Mouse (Mus musculus) cerebellum, adult 9-10 months (tissue): ENCODE data around the gene Ndrg4.
A peak's percentile ranks its signal among the peaks of the same experiment; 100 is the strongest.

ENCODE experiments used
- DNase-seq: peaks from one replicate; pipeline ENCODE4 v3.0.0; 2022

Ndrg4 gene

DNA sequence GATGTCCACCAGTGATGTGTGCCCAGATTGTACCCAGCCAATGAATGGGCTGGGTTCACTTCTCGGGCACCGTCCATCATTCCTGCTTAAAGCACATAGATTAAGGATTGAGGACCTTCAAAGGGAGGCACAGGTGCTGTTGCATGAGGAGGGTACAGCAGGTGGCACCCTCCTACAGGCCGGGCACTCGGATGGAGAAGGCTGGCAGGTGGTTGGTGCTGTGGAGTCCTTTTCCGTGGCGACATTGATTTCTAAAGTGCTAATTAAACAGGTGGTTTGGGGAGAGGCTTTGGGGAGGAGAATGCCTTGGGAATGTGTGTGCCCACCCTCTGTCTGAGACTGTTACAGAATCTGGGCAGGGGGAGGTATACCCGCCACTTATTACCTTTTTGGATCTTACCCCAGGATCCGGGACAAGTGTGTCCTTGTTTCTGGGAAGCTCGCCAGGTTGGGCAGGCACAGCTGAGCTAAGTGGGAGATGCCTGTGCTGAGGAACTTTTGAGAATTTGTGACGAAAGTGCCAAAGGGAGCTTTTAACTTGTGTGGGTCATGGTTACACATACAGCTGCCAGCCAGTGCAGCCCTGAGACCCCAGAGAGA, 11.4 kb downstream of the Ndrg4 start:
- no peak for DNase-seq

DNA sequence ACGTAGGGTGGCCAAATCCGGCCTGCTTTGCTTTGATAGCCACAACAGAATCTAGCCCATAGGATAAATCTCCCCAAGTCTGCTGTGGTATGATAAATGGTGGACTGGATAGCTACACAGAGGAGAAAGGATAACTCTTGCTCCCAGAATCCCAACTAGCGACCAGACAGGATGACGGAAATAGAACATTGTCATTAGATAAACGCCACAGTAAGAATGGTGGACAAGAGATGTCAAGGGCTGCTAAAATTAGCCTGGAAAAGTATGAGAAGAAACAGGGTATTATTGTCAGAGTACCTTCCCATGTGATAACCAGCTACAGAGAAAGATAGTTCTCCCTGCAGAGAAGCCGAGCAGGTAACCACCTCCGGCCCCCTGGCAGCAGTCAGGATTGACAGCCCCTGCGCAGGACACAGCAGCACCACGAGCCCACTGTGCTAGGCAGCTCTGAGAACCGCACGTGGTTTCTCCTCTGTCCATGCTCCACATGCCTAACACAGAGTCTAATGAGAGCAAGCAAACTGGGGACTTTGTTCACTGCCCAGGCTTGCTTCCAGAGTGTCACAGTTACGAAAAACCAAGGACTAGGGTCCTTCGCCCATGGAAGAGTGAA, 14.3 kb downstream of the Ndrg4 start:
- DNase-seq: no peak

DNA sequence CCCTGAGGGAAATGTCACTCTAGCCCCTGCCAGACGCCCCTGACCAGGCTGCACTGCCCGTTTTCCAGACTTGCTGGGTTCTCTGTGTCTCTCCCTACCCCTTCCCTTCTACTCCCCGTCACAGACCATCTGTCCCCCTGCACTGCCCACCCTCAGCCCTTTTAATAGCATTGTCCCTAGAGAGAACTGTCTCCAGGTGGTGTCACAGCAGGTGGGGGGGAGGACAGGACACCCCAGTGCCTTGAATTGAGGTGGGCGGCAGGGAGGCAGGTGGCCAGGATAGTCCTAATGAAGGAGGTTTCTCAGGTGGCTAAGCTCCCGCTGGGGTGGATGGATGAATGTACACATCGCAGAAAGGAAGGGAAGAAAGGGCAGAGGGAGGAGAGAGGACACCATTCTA, 17.9 kb downstream of the Ndrg4 start:
- peak; percentile 30 for DNase-seq

DNA sequence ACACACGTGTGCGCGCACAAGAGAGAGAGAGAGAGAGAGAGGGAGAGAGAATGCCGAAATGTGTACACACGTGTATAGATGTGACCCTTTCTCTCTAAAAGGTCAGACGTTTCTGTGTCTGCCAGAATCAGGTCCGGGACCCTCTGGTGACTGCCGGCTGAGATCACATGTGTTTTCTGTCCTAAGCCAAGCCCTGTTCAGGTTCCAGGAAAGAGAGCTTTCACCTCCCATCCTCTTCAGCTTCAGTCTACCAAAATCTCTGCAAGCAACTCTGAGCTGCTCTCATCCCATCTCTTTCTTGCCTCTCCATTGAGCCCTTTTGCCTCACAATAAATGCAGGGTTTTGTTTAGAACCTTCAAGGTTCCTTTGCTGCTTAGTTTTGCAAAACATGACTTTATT, 19.9 kb downstream of the Ndrg4 start:
- no peak for DNase-seq

DNA sequence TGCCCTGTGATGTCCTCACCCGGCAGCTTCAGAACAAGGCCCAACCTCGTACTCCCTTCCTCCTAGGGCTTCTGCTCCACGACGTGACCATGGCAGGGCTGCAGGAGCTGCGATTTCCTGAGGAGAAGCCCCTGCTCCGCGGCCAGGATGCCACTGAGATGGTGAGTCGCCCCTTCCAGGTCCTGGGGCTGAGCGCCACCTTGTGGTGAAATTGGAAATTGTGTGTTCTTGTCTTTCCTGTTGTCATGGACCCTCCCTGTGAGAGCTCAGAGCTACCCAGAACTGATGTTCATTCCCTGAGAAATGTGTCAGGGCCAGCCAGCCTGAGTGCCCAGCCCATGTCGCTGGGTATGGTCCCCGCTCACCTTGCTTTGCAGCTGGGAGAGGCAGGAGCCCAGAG, 20.3 kb downstream of the Ndrg4 start:
- DNase-seq: peak; percentile 84

DNA sequence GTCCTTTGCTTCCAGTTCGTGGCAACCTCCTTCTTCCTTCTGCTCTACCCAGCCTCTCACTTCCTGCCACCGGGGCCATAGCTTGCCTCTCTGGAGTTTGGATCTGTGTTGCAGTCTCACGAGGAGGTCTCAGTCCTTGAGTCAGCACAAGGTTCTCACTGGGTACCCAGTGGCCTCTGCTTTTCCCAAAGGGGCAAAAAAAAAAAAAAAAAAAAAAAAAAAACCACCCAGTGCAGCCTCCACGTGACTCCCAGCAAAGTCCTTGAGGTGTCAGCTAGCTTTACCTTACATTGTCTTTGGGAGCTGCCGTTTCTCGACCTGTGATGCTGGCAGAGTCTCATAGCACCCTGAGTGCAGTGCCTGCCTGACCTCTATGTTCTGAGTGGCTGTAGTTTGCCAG, 21.4 kb downstream of the Ndrg4 start:
- DNase-seq: no peak

DNA sequence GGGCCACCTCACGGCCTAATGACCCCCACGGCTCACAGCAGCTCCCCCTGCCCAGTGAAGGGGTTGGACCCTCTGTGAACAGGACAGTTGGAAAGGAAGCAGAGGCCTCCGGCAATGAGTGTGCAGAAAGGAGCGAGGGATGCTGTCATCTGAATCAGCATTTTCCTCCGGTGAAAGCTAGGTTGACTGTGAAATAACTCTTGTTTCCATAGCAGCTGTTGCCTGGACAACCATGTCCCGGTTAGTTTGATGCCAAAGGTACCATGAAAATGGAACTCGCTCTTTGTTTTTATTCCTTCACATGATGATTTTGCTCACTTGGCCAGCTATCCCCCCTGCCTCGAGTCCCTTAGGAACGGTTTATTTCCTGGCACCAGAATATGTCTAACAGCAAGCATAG, 23.5 kb downstream of the Ndrg4 start:
- no peak for DNase-seq

DNA sequence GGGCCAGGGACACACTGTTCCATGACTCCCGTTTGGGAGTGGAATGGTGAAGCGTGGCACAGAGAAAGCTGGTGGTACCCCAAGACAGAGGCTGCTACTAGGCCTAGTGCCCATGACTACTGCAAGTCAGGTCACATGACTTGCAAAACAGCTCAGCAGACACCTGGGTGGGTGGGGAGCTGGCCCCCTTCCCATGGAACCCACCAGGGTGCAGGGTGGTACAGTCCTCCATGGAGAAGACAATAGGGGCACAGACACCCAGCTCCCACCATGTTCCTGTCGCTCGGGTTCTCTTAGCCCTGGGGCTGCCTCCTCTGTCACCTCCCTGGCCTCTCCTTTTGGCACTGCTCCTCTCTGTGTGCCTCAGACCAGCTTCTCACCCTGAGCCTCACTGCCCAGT, 25.0 kb downstream of the Ndrg4 start:
- DNase-seq: peak; percentile 68

DNA sequence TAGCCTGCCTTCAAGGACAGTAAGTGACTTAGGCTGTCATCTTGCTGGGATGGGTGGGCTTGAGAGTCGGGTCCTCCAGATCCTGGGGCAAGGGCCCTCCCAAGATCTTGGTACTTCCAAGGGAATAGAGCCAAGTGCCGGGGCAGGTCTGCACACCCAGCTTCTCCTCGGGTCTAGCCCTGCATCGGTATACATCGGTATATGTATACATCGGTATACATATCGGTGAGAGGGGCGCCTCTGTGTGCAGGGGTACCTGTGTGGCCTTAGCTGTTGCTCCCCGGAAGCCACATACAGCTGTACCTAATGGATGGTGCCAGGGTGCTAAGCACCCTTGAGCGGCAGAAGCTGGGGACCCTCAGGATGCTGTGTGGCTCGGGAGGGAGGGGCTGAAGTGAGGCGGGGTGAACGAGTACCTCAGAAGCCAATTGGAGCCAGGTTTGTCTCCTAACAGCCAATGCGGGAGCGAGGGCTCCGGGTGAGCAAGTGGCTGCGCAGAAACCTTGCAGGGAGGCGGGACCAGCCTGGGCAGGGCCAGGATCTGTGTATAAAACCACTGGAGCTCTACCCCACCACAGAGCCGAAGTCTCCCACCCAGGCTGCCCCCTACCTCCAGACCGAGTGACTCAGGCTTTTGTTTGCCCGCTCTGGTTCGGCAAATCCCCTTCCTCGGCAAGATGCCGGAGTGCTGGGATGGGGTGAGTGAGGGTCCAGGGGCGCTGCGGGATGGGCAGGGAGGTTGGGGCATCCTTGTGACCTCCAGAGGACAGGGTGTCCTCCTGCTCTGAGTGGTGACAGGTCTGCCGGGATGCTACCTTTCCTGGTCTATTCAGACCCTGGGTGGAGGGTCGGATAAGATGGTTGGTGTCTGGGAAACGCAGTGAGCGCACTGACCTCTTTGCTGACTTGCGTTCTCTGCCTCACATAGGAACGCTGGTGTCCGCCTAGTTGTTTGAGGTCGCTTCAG, 26.0 kb downstream of the Ndrg4 start:
- peak; percentile 95 for DNase-seq

DNA sequence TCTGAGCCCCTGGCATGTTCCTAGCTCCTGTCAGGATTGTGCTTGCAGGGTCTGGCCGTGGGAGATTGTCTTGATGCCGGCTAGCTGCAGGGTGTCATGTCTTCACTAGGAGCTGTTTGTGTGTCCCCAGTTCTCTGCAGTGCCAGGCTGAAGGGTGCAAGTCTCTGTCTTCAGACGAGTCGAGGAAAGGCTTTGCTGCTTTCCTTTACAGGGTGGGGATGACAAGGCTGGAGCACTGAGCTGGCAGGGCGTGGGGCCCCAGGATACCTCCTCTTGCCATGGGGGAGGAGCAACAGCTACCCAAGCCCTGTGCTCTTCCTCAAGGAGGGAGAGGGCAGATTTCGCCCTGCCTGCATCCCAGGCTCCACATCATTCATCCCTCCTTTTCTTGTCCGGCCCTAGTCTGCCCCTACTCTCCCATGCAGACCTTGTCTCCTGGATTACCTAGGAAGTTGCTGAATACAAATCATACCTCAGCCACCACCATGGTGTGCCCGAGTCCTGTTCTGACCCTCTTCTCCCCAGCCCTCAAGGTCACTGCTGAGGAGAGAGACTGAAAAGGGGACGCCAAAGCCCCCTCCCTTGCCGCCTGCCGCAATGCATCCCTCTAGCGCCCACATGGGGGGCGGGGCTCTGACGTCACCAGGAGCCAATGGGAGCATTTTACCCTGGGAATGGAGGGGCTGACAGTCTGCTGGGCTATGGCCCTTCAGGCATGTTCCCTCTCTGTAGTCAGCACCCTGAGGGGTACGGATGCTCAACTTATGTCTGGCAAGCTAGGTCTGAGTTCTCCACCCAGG, 26.9 kb downstream of the Ndrg4 start:
- peak; percentile 91 for DNase-seq

DNA sequence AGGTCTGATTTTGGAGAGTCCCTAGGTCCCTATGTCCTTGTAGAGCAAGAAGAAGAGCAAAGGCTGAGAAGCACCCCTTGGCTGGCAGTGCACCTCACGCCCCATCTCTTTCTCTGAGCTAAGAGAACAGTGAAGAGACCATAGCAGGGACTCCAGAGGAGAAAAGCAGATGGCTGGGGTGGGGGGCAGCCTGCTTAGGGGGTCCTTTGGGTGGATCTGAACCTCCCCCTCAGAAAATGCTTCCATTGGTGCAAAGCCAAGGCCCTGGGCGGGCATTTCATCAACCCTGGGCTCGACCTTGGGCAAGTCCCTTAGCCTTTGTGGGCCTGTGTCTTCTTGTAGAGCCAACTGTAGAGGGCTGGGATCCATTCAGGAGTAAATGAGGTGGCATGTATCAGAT, 27.8 kb downstream of the Ndrg4 start:
- DNase-seq: peak; percentile 59

DNA sequence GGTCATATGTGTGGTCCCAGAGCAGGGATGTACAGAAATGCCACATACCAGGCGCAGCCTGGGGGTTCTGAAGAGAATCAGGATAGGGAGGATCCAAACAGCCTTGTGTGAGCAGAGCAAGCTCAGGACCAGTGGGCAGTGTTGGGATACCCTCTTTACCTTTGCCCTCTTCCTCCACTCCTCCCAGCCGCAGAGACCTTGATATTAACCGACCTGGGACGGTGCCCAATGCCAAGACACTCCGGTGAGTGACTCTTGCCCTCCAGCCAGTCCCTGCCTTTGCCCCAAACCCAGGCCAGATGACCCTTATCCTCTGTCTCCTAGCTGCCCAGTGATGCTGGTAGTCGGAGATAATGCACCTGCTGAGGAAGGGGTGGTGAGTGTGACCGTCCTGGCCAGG, 32.8 kb downstream of the Ndrg4 start:
- DNase-seq: no peak

DNA sequence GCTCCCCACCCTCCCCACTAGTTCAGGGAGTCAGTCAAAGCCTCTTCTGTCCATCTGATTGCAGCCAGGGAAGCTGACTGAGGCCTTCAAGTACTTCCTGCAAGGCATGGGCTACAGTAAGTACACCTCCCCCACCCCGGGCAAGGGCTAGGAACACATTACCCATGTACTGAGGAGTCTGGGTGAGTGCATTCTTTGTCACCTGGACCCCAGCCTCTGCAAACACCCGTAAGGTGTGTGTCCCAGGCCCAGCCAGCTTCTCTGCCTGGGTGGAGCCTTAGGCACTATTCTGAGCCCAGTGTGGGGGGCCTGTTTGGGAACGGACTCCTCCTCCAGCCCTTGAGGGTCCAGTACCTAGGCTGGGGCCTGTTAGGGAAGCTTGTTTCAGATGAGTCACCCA, 34.2 kb downstream of the Ndrg4 start:
- no peak for DNase-seq

DNA sequence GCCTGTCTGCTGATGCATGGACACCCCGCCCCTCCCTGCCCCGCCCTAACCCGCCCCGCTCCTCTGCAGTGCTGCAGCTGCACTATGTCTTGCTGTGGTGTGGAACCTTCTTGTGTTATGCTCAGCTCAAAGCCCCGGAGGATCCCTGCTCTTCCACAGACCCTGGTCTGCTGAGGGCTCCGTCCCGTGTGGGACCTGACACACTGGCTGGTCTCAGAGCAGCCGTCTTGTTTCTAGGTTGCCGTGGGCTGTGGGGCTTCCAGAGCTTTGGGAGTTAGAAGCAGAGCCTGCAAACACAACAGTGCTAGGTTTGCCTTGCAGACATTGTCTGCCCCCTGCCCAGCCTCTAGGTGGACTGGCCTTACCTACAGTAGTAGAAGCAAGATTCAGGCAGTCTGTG, 35.6 kb downstream of the Ndrg4 start:
- no peak for DNase-seq

DNA sequence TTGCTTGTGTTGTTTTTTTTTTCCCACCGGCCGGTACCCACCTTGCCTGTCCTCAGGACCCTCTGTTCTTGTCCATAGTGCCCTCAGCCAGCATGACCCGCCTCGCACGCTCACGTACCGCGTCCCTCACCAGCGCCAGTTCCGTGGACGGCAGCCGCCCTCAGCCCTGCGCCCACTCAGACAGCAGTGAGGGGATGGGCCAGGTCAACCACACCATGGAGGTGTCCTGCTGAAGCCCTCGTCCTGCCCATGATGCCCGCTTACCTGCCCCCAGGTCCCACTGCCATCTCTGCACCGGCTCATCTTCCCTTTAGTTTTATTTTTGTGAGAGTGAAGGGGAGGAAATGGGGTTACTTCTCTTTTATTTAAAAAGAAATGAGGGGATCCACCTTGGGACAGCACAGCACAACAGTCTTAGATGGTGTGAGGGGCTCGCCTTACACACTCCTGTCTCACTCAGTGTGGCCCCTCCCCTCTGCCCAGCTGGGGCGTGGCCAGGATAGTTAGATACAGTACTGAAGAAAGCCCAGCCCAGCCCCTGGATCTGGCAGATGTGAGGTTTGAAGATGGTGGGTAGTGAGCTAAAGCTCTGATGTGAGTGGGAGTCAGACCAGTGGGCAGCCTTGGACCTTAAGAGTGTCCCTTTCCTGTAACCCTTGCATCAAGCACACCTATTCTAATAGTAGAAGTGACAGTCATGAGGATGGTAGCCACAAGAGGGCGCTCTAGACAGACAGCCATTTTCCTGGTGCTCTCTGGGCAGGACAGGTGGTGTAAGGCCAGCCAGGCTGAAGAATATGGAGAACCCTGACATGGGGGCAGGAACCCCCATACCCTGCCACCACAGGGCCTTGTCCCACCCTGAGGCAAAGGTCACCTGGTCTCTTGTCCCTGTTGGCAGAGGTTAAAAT, 36.6 kb downstream of the Ndrg4 start:
- DNase-seq: peak; percentile 86

DNA sequence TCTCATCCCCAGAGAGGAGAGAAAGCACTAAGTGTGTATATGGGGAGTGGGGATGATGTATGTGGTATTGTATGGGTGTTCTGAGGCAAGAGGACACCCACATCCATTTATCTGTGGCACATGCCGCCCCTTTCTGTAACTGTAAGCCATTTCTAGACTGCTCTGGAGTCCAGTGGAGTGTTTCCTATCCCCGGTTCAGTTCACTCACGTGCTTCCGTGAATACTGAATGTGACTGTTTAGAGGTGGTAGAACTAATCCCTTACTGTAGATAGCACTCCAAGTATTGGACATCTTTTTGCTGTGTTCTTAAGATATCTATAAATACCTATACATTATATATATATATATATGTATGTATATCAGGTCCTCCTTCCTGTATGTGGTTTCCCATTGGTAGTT, 37.6 kb downstream of the Ndrg4 start:
- no peak for DNase-seq

DNA sequence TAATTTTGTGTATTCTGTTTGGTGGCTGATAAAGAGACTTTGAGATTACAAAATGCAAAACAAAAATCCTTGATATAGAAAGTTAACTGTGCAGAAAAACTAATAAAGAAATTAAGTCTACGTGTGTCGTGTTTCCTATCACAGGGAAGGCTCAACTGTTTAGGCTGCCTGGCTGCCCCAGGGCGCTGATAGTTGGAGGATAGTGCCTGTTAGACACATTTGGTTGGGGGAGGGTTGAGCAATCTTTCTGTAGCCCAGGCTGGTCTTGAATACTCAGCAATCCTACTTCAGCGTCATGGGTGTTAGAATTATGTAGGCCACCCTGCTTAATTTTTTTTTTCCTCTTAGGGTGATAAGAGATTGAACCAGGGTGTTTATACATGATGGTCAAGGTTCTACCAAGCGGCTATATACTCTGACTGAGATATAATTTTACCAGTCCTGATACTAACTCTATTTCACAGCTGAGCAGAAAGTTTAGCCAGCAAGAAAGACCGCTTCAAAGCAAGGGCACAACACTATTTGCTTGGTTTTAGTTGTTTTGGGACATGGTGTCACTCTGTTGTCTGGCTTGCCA, 38.1 kb downstream of the Ndrg4 start:
- DNase-seq: no peak

DNA sequence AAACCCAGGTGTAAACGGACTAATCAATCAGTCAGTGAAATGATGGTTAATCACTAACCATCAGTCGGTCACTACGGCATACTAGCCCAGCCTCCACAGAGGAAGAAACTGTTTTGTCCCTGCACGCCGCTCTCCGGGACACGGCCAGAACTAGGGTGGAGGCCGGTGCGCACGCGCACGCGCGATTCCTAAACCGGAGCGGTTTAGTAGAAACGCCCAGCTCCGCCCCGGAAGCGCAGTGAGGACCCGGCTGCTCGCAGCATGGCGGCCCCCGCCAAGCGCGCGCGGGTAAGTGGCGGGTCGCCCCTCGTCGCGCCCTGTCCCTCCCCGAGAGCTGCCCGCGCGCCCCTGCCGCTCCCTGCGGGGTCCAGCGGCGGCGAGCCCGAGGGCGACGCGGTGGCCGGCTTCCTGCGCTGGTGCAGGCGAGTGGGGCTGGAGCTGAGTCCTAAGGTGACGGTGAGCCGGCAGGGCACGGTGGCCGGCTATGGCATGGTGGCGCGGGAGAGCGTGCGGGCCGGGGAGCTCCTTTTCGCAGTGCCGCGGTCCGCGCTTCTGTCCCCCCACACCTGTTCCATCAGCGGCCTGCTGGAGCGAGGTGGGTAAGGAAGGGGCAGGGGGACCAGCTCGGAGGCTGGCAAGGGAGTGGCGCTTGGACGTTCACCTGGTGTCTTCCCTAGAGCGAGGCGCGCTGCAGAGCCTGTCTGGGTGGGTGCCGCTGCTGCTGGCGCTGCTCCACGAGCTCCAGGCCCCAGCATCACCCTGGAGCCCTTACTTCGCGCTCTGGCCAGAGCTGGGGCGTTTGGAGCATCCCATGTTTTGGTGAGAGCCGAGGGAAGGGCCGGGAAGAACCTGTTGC, 39.1 kb downstream of the Ndrg4 start, which contains the start of gene Setd6:
TSS of gene Setd6 (plus strand) at position 206 of the 856 bp plus-strand sequence.
- peak; percentile 79 for DNase-seq

DNA sequence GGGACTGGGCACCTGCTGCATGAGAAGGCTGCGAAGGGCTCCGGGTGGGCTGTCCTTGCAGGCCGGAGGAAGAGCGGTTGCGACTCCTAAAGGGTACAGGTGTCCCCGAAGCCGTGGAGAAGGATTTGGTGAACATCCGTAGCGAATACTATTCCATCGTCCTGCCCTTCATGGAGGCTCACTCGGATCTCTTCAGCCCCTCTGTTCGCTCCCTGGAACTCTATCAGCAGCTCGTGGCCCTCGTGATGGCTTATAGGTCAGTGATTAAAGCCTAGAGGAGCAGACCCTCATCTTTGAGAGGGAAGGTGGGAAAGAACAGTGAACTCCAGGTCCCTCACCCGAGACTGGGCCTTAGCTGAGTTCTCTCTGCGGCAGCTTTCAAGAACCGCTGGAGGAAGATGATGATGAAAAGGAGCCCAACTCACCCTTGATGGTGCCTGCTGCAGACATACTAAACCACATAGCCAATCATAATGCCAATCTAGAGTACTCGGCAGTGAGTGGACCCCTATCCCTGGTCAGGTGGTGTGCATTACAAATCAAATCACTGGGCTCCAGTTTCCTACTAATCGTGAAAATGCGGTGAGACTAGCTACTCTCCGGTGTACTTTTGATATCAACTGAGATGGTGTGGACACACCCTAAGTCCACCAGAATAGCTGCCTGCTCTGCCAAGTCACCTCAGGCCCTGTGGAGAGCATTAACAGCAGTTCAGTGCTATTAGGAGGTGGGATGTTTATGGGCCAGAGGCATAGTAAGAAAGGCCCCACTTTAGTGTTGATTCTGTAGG, 40.0 kb downstream of the Ndrg4 start:
- no peak for DNase-seq

DNA sequence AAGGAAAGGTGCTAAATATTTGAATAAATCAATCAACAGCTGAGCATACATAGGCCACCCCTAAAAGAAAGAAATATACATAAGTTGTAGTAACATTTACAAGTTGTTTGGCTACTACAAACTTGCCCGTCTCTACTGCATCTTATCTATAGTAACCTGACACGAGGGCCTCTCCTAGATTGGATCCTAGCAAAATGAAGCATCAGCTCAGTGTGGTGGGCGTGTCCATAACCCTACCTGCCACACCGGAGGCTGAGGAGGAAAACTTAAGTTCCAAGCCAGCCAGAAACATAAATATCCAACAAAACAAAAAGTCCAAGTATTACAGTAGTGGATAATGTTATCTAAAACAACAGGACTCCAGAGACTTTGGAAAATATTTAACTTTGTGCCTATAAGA, 50.8 kb downstream of the Ndrg4 start:
- DNase-seq: no peak
